Mouse (Mus musculus): ENCODE data around the gene Gbp2.
A peak's percentile ranks its signal among the peaks of the same experiment; 100 is the strongest.
"Not testable (repeated sequence)": the region's sequence is repeated elsewhere in the genome, so short reads cannot be mapped to it uniquely, and the experiment has no call there.

The Gbp2 gene

DNA sequence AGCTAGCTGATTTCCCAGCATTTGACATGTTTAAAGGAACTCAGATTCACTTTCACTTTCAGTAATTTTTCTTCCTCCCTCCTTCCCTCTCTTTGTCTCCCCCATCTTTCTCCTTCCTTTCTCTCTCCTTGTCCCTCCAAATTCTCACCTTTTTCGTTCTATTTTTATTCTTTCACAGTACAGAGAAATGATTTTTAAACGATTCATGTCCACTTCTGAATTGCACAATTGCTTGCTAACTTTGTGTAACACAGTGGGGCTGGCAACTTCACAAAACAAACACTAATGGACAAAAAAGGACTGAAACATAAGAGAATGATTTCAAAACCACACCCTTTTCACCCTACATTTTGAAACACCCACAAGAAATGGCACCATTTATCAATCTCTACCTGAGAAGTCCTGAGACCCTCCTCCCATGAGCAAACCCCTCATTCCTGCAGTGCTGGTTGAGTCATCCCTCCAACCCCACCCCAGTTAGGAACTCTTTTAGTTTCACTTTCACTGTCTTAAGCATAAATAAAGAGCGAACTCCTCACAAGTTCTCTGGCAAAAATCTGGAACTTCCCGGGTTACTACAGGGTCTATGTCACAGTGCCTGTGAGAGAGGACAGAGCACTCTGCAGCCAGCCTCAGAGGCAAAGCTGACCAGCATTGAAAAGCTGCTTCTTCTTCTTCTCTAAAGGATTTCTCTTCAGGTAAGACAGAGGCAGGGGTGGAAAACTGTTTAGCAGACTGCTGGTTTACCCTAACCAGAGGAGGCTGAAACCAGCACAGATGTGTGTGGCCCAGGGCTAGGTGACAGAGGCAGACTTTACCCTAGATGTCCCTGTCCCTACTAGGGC lies at the start of gene Gbp2:
Gene Gbp2, plus strand, starts transcription at position 492 of the 845 bp plus-strand sequence.
- no peak for DNase-seq (ENCODE audit: low read depth, low spot score)

DNA sequence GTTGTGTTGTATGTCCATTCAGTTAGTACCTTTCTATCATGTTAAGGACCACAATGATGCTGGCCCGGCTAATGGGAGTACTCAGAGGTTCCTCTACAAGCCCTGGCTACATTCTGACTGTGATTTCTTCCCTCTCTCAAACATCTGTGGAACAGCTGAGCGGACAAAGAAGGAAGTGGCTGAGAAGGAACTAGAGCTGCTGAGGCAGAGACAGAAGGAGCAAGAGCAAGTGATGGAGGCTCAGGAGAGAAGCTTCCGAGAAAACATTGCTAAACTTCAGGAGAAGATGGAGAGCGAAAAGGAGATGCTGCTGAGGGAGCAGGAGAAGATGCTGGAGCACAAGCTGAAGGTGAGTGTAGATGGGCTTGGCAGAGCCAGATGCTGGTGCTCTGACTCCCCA lies 49.7 kb upstream of the Gbp2 start:
- no peak for DNase-seq (ENCODE audit: low read depth, low spot score)

DNA sequence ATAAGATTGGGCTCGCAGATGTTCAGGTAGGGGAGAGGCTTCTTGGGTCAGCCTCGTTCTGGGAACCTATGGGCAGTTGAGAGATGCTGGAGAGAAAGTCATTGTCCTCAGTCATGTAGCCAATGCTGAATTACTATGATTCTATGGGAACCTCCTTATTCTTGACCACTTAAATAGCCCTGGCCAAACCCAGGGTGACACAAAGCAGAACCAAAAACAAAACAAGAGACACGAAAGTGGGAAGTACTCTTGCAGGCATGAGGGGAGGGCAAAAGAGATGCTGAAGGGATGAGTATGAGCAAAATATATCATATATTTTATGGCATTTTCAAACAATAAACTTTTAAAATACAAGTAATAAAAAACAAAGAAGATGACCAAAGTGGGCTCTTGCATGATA lies 43.3 kb upstream of the Gbp2 start:
- no peak for DNase-seq (ENCODE audit: low read depth, low spot score)

DNA sequence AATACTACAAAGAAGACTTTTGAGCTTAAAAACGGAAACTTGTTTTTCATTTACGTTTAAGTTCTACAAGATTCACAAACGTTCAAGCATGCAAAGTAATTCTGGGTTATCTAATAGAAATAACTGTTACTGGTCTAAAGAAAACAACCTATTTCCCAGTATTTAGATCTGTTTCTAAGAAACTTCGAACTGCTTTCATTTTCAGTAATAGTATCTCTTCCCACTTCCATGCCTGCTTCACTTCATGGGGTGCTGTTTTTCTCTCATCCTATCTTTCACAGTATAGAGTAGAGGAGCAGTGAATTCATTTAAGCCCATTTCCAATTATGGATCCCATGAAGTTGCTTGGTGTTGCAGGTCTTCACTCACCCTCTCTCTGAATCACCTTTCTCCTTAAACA lies 42.1 kb upstream of the Gbp2 start:
- DNase-seq (ENCODE audit: low read depth, low spot score) = no peak

DNA sequence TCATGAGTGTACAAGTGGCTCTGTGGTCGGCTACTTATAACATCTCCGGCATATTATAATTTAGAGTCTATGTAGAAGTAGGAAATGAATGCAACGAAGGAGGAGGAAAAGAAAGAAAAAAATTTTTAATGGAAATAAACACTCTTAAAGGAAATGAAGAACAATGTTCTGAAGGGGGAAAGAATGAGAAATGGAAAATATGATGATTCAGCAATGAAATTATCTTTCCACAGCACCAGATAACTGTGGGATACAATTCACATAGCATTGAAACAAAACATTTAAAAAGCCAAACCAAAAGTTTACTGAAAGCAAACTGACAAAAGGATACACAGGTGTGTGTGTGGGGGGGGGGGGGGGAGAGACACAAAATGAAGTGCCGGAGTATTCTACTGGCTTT lies 37.3 kb upstream of the Gbp2 start:
- no peak for DNase-seq (ENCODE audit: low read depth, low spot score)

DNA sequence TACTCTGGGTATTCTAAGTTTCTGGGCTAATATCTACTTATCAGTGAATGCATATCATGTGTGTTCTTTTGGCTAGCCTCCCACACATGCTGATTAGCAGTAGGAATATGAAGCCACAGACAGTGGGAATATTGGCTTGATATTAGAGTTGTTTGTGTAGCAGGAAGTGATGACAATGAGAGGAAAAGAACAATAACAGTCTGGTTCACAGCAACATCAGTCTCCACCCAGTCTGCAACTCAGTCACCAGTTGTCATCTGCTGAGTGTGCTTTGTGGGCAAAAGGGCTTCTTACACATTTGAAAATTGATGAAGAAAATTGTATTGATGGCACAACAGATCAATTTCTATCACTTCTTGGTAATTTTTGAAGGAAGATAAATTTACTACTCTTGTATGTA lies 33.0 kb upstream of the Gbp2 start:
- no peak for DNase-seq (ENCODE audit: low read depth, low spot score)

DNA sequence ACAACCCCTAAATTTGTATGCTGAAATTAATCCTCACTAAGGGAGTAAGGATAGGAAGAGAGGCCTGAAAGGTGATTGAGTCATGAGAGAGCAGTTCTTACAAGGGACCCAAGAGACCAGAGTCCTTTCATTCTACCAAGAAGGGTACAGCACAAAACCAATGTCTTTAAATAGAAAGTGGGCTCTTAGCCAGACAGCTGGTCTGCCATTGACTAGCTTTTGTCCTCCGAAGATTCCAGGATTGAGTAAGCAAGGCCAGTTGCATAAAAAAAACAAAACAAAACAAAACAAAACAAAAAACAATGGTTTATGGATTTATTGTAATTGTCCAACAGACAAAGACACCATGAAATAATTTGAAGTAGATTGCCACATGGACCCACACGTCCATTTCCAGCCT lies 31.5 kb upstream of the Gbp2 start:
- no peak for DNase-seq (ENCODE audit: low read depth, low spot score)

DNA sequence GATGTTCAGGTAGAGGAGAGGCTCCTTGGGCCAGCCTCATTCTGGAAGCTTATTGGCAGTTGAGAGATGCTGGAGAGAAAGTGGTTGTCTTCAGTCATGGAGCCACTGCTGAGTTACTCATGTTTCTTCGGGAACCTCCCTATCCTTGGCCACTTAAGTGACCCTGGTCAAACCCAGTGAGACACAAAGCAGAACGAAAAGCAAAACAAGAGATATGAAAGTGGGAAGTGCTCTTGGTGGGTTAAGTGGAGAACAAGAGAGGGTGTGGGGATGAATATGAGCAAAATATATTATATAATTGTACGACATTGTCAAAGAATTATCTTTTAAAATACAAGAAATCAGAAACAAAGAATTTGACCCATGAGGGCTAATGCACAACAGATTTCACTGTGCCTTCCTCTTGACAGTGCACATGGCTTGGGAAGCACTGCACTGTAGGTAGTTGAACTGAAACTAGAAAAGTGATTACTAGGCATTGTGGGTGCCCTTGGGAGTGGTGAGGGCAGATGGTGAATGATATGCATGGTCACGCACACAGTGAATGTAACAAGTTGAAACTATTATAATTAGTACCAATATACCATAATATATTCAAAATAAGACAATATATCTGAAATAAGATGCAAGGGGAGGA lies 29.9 kb upstream of the Gbp2 start:
- no peak for DNase-seq (ENCODE audit: low read depth, low spot score)

DNA sequence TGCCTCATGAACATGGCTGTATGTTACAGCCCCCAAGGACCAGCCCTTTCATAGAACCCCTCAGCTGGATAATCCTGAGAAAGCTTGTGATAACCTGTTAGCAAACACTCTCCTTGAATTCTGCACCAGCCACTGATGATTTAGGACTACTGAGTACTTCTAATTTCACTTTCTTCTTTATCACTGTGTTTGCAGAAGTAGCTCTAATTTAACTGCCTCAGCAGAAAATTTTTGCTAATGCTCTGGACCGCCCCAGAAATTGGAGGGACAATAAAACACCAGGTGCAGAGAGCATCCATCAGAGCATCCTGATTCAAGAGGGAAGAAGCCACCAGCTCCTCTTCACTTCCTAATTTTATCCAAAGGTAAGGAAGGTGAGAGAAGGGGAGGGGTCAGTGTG lies 25.9 kb upstream of the Gbp2 start, which contains the start of gene Gbp2b:
Gene Gbp2b, plus strand, starts transcription at position 301 of the 400 bp plus-strand sequence.
- DNase-seq (ENCODE audit: low read depth, low spot score) = no peak

DNA sequence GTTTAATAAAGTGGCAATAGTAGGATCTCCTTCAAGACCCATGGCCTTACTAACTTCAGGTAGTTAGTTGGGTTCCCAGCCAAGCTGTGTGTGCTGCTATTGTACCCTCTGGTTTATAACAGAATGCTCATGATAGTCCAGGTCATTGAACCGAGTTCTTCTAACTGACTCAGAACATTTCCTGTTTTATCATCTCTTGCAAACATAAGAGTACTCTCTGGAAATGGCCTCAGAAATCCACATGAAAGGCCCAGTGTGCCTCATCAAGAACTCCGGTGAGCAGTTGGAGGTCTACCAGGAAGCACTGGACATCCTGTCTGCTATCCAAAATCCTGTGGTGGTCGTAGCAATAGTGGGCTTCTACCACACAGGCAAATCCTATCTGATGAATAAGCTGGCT lies 22.5 kb upstream of the Gbp2 start:
- DNase-seq (ENCODE audit: low read depth, low spot score) = no peak

DNA sequence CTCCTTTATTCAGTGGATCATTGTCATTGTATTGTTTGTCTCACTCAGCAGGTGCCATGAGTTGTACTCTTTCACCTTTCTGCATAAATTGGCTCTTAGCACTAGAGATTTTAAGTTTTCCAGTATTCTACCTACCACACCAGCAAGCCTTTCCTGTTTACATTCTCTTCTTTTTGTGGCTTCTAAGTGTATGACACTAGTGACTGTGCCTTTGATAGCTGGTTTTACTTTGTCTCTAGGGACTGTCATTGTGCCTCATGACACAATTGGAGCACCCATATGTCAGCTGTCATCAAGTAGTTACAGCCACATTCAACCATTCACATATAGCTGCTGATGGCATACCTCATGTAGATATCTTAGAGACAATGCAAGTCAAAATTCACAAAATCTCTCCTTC lies 18.7 kb upstream of the Gbp2 start:
- DNase-seq (ENCODE audit: low read depth, low spot score) = no peak

DNA sequence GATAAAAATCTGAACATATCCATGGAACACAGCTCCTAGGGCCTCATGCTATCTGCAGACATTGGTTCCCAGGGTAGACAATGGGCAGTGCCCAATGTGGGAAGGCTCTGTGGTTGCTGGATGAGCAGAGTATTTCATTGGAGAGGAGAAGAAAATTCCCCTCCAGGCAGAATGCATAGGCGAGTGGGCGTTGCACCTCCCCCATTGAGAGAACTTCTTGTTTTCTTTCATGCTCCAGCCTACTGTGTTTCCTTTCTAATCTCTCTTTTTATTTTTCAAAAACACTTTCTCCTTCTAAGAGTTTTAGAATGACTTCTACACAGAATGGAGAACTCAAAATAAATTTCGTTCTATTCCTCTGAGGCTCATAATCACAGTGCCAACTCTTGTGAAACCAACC lies 1.7 kb upstream of the Gbp2 start:
- no peak for DNase-seq (ENCODE audit: low read depth, low spot score)

DNA sequence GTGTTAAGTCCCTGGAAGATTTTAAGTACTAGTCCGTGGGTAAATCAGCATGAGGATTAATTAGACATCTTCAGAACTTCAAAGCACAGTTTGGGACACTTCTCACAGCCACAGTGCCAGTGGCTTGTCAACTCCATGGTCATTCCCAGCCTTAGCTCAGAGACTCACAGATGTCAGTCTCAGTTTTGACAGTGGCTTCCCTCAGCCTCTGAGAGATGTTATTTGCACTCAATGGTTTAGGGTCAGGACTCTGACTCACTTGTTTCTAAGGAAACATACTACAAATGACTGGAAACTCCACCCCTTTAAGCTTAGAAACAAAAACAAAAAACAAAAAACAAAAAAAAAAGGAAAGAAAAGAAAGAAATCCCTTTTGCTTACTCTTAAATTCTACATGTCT lies 796 bp upstream of the Gbp2 start:
- DNase-seq (ENCODE audit: low read depth, low spot score) = no peak

DNA sequence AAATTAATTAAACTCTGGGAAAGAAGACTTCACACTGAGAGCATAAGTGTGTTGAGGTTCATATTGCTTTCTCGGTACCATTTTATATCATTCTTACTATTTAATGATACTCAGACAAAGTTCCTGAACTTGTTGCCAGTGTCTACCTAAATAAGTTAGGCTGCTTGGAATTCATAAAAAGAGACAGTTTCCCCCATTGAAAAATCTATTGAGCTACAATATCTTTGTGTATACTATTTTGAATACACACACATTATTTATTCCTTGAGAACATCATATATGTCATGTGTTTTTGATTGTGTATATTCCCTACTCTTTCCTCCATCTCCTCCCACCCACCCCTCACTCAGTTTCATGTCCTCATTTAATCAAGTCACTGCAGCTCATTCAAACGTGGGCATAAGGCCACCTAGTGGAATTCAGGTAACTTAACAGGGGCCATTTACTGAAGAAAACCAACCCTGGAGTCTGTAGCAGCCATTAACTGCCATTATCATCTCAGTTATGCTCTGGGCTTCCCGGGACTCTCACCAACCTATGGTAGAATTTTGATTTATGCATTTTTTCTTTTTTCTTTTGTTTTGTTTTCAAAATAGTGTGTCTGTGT lies 657 bp downstream of the Gbp2 start:
- DNase-seq (ENCODE audit: low read depth, low spot score) = no peak

DNA sequence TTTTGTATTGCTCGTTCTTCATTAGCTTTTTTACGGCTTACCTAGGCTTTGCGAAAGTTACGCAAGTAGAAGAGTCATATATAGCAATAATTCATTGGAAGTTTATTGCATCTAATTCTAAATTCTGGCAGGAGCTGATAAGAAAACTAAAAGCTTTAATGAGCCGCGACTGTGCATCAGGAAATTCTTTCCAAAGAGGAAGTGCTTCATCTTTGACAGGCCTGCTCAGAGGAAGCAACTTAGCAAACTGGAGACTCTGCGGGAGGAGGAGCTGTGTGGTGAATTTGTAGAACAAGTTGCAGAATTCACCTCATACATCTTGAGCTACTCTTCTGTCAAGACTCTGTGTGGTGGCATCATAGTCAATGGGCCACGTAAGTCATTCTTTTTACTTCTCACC lies 10.0 kb downstream of the Gbp2 start:
- no peak for DNase-seq (ENCODE audit: low read depth, low spot score)

DNA sequence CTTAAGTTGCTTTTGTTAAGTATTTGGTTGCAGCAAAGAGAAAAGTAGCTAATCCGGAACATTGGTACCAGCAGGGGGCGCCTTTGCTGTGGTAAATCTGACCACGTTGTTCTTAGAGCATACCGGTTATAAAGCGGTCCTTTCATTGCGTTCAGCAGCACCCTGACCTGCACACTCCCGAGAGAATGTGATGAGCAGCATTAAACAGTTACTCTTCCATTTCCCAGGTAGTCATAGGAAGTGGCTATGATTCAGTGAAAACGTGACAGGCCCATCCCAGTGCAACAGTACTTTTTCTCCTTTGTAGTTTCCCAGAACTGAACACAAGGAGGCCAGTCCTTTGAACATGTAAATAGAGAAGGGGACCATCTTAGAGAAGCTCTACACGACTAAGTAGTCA lies 19.8 kb downstream of the Gbp2 start:
- no peak for DNase-seq (ENCODE audit: low read depth, low spot score)

DNA sequence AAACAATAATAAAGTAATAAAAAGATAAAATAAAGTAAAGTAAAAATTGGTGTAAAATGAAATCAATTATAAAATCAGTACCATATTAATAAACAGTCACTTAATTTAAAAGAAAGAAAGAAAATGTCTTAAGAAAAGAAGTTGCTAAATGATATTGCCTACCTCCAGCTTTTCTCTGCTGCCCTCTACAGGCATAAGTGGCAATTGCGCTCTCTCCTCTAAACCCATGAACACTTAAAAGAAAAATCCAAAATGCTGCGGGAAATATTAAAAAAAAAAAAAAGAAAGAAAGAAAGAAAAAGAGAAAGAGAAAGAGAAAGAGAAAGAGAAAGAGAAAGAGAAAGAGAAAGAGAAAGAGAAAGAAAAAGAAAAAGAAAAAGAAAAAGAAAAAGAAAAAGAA lies 25.5 kb downstream of the Gbp2 start:
- DNase-seq (ENCODE audit: low read depth, low spot score) = peak; percentile 24

DNA sequence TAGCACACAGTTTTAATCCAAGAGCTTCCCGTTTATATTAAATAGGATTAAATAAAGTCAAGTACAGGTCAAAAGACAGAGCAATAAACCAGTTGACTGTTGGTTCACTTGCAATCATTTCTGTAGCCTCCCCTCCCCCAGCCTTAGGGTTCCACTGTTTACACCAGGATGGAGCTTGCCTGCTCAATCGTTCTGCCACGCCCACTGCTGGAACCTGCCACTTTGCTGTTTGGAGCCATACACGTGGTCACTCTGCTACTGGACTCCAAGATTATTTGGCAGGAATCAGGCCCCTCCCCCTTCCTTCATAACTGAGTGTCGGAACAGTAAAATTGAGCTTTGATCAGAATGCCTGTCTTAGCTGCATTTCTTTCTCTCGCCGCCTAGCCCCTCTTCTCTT lies 27.4 kb downstream of the Gbp2 start:
- DNase-seq (ENCODE audit: low read depth, low spot score) = not testable (repeated sequence)

DNA sequence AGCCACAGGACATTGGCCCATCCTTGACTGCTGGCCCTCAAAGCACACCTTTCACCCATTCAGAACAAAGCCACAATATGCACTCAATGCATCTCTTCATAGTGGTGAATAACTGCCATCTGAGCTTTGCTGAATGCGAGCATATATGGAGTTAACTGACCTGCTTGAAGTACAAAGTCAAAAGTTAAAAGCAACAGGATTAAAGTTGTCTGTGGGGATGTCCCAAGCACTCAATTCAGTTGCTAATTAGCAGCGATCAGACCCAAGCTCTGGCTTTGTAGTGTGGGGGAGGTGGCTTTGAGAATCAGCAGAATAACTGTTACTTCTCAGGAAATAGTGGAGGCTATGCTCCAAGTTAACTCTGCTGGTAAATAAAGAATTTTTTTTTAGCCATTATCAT lies 29.8 kb downstream of the Gbp2 start:
- no peak for DNase-seq (ENCODE audit: low read depth, low spot score)

DNA sequence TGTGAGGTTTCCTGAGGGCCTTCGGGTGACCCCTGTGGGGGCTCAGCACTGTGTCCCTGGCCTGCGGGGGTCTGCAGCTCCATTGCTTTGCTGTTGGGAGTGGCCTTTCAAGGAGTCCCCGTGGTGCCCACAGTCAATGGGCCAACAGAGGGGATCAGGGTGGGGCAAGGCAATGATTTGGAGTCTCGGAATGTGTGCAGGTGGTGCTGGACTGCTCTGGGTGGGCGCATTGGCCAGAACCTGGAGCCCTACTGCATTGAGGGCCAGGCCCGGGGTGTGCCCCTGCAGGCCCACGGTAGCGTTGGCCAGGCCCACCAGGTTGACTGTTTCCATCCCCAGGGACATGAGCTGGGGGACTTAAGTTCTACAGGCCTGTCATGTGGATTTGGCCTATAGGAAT lies 44.3 kb downstream of the Gbp2 start:
- no peak for DNase-seq (ENCODE audit: low read depth, low spot score)

DNA sequence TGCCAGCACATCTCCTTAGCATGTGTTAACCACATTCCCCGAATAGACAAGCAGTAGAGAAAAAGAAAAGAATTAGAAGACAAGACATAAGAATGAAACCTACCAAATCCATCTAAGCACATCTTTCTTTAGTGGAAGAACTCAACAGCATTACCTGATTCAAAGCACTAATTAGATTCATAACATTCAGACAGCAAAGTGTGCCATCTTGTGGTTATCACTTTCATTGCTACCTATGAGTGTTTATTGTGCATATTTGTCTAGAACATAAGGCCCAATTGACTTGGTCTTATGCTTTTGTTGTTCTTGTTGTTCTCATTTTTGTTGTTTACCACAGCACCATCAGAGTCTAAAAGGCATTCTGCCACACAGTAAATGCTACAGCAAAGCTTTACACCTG lies 54.2 kb downstream of the Gbp2 start:
- DNase-seq (ENCODE audit: low read depth, low spot score) = peak; percentile 3
